ENCODE assay signal across 22 mouse cellular contexts in genomic region chr19:19969780-19970512, GRCm38 (mm10).
DNase-seq lines count a peak whose midpoint lies in the region; ATAC-seq and TF ChIP-seq lines count a peak whose summit lies in the region.
"Had no signal": no experiment of that assay in that cellular context is flagged by ENCODE, and none has a peak within 500 bp of the region (broad histone marks: within the 10 kb centered on the region; RNA-seq: fewer than 3 reads in every experiment).

No protein-coding gene starts in this region.

- 30% methylated on average over 3 of the region's 3 CpGs for WGBS in lung, embryonic 14.5 days
- 44% methylated on average over 3 of the region's 3 CpGs for WGBS in lung, embryonic 16.5 days
- 49% methylated on average over 3 of the region's 3 CpGs for WGBS in lung, postnatal 0 days

- no peak overlapping the region for H3K4me2 ChIP-seq in lung, embryonic 14.5 days
- H3K4me2 ChIP-seq in lung, embryonic 16.5 days (ENCODE audit: low read depth, low read length) = no peak overlapping the region
- H3K4me2 ChIP-seq in lung, postnatal 0 days (replicated peaks; ENCODE audit: low read depth, low read length) = no peak overlapping the region
- H3K4me2 ChIP-seq: embryonic facial prominence, embryonic 13.5 days; embryonic facial prominence, embryonic 15.5 days; forebrain, embryonic 12.5 days had no signal

- TF ChIP-seq EP300 in lung, postnatal 0 days (IDR thresholded peaks at IDR 0.05) = no peak

- peak; percentile 79 for ATAC-seq in lung, embryonic 14.5 days (ENCODE audit: insufficient read depth)
- peak; percentile 70; the same call in 1 of the 2 replicates for ATAC-seq in lung, embryonic 16.5 days (ENCODE audit: low read depth)
- ATAC-seq in lung, postnatal 0 days = no peak
- ATAC-seq in megakaryocyte-erythroid progenitor cell, adult 5-6 weeks (replicated peaks; ENCODE audit: low FRiP score, low TSS enrichment, poor library complexity, severe bottlenecking) = no peak
- ATAC-seq: forebrain, embryonic 14.5 days; forebrain, embryonic 16.5 days had no signal

- no peaks in the 10 kb centered on the region for H3K9me3 ChIP-seq in lung, embryonic 14.5 days (ENCODE audit: low read depth, low read length)
- no peaks in the 10 kb centered on the region for H3K9me3 ChIP-seq in lung, embryonic 16.5 days (ENCODE audit: control insufficient read depth, low read length)
- H3K9me3 ChIP-seq in lung, postnatal 0 days (ENCODE audit: low read length) = no peaks in the 10 kb centered on the region
- H3K9me3 ChIP-seq: embryonic facial prominence, embryonic 13.5 days; embryonic facial prominence, embryonic 15.5 days; forebrain, embryonic 10.5 days; forebrain, embryonic 12.5 days had no signal

- H3K27ac ChIP-seq in lung, embryonic 14.5 days (ENCODE audit: low read depth) = no peak overlapping the region
- H3K27ac ChIP-seq in lung, embryonic 16.5 days (ENCODE audit: low read length) = no peak overlapping the region
- no peak overlapping the region for H3K27ac ChIP-seq in lung, postnatal 0 days (ENCODE audit: low read length)
- H3K27ac ChIP-seq: embryonic facial prominence, embryonic 13.5 days; embryonic facial prominence, embryonic 15.5 days; forebrain, embryonic 10.5 days; forebrain, embryonic 12.5 days had no signal

- H3K4me1 ChIP-seq in lung, embryonic 14.5 days (ENCODE audit: insufficient read depth) = no peaks in the 10 kb centered on the region
- no peaks in the 10 kb centered on the region for H3K4me1 ChIP-seq in lung, embryonic 16.5 days (replicated peaks; ENCODE audit: control insufficient read depth, insufficient read depth, low read length)
- H3K4me1 ChIP-seq in lung, postnatal 0 days (ENCODE audit: insufficient read depth, low read depth, low read length) = no peaks in the 10 kb centered on the region
- H3K4me1 ChIP-seq: embryonic facial prominence, embryonic 13.5 days; embryonic facial prominence, embryonic 15.5 days; forebrain, embryonic 10.5 days; forebrain, embryonic 12.5 days had no signal

- H3K9ac ChIP-seq in lung, embryonic 14.5 days = no peak overlapping the region
- no peak overlapping the region for H3K9ac ChIP-seq in lung, embryonic 16.5 days (ENCODE audit: low read length)
- H3K9ac ChIP-seq in lung, postnatal 0 days (replicated peaks; ENCODE audit: low read depth) = no peak overlapping the region
- H3K9ac ChIP-seq: embryonic facial prominence, embryonic 13.5 days; embryonic facial prominence, embryonic 15.5 days; forebrain, embryonic 12.5 days had no signal

- peak; percentile 44 for DNase-seq in lung, embryonic 14.5 days
- DNase-seq in lung, postnatal 10 days = no peak
- no peak for DNase-seq in lung, postnatal 0 days (ENCODE audit: low spot score)
- DNase-seq: adrenal gland, adult 2 months; adrenal gland, postnatal 10 days; adrenal gland, postnatal 25 days; cerebellum, adult 11 months; cerebellum, adult 18-20 months; cerebellum, adult 8-10 months; cerebellum, adult 9-11 months; cerebellum, postnatal 14 days; cerebellum, postnatal 36 days; embryo, embryonic 11 days had no signal

- H3K27me3 ChIP-seq in lung, embryonic 14.5 days (ENCODE audit: insufficient read depth, low read length) = no peaks in the 10 kb centered on the region
- H3K27me3 ChIP-seq in lung, embryonic 16.5 days (ENCODE audit: control insufficient read depth, insufficient read depth, low read depth, low read length) = no peaks in the 10 kb centered on the region
- no peaks in the 10 kb centered on the region for H3K27me3 ChIP-seq in lung, postnatal 0 days (replicated peaks; ENCODE audit: insufficient read depth, low read length)
- H3K27me3 ChIP-seq: embryonic facial prominence, embryonic 13.5 days; embryonic facial prominence, embryonic 15.5 days; forebrain, embryonic 12.5 days had no signal

- no peaks in the 10 kb centered on the region for H3K36me3 ChIP-seq in lung, embryonic 14.5 days (ENCODE audit: insufficient read depth)
- H3K36me3 ChIP-seq in lung, embryonic 16.5 days (ENCODE audit: control insufficient read depth, insufficient read depth, low read length) = no peaks in the 10 kb centered on the region
- H3K36me3 ChIP-seq in lung, postnatal 0 days (ENCODE audit: insufficient read depth, low read length) = no peaks in the 10 kb centered on the region
- H3K36me3 ChIP-seq: embryonic facial prominence, embryonic 13.5 days; embryonic facial prominence, embryonic 15.5 days; forebrain, embryonic 10.5 days; forebrain, embryonic 12.5 days had no signal

- H3K4me3 ChIP-seq in lung, embryonic 14.5 days (ENCODE audit: low read depth, low read length) = no peak overlapping the region
- no peak overlapping the region for H3K4me3 ChIP-seq in lung, embryonic 16.5 days (ENCODE audit: low read length)
- H3K4me3 ChIP-seq in lung, postnatal 0 days (ENCODE audit: low read depth, low read length) = no peak overlapping the region
- H3K4me3 ChIP-seq: embryonic facial prominence, embryonic 13.5 days; embryonic facial prominence, embryonic 15.5 days; erythroblast, embryonic 14.5 days; forebrain, embryonic 10.5 days; forebrain, embryonic 12.5 days had no signal

- TF ChIP-seq CTCF in lung, embryonic 14.5 days (IDR thresholded peaks at IDR 0.05; ENCODE audit: low read depth) = no peak
- no peak for TF ChIP-seq CTCF in lung, postnatal 0 days (IDR thresholded peaks at IDR 0.05)

Comparison
In these comparisons a context has a peak if more than half of its experiments do, and no peak if none do; other contexts are left out.
1. ATAC-seq: peak in lung, embryonic 14.5 days (single experiment) and lung, embryonic 16.5 days (single experiment); none in lung, postnatal 0 days (single experiment) and megakaryocyte-erythroid progenitor cell, adult 5-6 weeks (single experiment).